Mouse (Mus musculus): ENCODE measurements around the gene Susd4. TPM values are rescaled to one million over a fixed set of nuclear protein-coding genes. Genes with fewer than 3 reads are reported as not detected.

Susd4 gene
- total and polyA plus RNA-seq, 3 experiments, result not detected

DNA sequence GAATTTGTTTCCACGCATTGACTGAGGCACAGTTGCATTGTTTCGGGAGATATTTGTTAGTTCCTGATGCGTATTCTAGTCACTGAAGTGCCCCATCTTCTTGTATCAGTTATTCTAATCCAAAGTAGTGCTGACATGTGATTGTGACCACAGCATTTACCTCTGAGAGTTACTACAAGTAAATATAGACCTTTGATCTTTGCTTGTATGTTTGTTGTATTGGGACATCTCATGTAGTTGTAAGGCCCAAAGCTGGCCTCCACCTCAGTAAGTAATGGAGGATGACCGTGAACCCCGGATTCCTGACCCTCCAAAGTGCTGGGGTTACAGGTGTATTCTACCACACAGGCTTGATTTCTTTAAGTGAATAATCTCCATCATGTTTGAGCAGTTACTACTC is 152.5 kb downstream of the Susd4 start:
- Histone ChIP-seq H3K9me3 (replicated peaks; ENCODE audit: low read length) (peaks cover 5% of the 10 kb centered on the region), H3K4me2 (ENCODE audit: insufficient read depth, low read depth, poor library complexity, severe bottlenecking) (no peak overlapping the region), H3K79me2 (replicated peaks; ENCODE audit: control insufficient read depth, extremely low read depth, insufficient read depth, poor library complexity, severe bottlenecking) (no peaks in the 10 kb centered on the region), H3K27ac (ENCODE audit: insufficient read depth, low read depth) (no peak overlapping the region), H3K9ac (ENCODE audit: insufficient read depth, low read depth) (no peak overlapping the region), H3K4me1 (ENCODE audit: control insufficient read depth in 1 of 2, insufficient read depth in 2 of 2) (peaks cover 0 to 11% of the 10 kb centered on the region in 2 experiments; a peak in 2 of 4 replicates), H3K27me3 (replicated peaks) (no peaks in the 10 kb centered on the region), H3K4me3 (replicated peaks in 1 of 3; ENCODE audit: low read depth in 2 of 3, low read length in 2 of 3, poor library complexity in 1 of 3) (no peak overlapping the region), H3K36me3 (replicated peaks in 1 of 2; ENCODE audit: control insufficient read depth in 1 of 2, insufficient read depth in 1 of 2, low read length in 1 of 2) (no peaks in the 10 kb centered on the region)
- TF ChIP-seq PAX5 (IDR thresholded peaks at IDR 0.05; ENCODE audit: low read length), result no peak
- TF ChIP-seq ETS1 (conservative IDR thresholded peaks at IDR 0.05; ENCODE audit: low read depth, low read length), result no peak
- no peak for TF ChIP-seq POLR2A (IDR thresholded peaks at IDR 0.05; ENCODE audit: low read depth, low read length)
- TF ChIP-seq MXI1 (IDR thresholded peaks at IDR 0.05; ENCODE audit: low read depth, low read length), result no peak
- TF ChIP-seq SIN3A (IDR thresholded peaks at IDR 0.05; ENCODE audit: low read length), result no peak
- no peak for TF ChIP-seq ZMIZ1 (IDR thresholded peaks at IDR 0.05; ENCODE audit: low read depth, low read length)
- TF ChIP-seq EP300 (IDR thresholded peaks at IDR 0.05; ENCODE audit: low read length), result no peak
- TF ChIP-seq USF1 (IDR thresholded peaks at IDR 0.05; ENCODE audit: low read depth, low read length), result no peak
- no peak for TF ChIP-seq UBTF (IDR thresholded peaks at IDR 0.05; ENCODE audit: low read depth, low read length)
- TF ChIP-seq RAD21 (IDR thresholded peaks at IDR 0.05; ENCODE audit: low read depth, low read length), result no peak
- dilution Hi-C loops (cut with MboI; ENCODE audit: extremely low pct_ligation_motif_present, extremely low pct_unique_long_range_greater_than_20kb, low sequenced_read_pairs) (no loop called here), in situ Hi-C loops (cut with MboI; ENCODE audit: low pct_ligation_motif_present, low pct_unique_long_range_greater_than_20kb, low sequenced_read_pairs) (no loop called here)
- no peak for DNase-seq (ENCODE audit: extremely low read depth)

DNA sequence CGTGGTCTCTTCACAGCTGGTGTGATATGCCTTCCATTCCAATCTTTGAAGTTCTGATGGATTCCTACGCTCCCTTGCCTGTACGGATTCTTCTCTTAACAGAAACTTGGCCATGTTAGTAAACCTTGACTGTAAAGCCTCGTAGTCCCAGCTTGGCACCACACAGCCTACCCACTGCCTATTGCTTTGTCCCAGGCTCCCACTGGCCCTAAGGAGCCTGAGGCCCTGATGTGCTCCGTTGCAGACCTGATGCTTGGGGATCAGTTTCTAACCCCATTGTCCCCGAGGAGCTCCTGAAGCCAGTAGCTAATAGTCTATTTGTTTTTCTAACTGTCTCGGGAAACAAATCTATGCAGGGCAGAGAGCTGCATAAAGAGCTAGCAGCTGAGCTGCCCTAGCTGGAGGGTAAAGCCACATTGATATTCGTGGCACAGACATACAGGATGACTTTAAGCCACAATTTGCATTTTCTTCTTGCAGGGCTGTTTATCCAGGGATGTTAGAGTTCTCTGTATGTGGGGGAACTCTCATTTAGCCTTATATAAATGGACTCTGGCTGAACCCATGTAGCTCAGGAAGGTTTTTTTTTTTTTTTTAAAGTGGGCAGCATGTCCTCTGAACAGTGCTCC is 155.2 kb downstream of the Susd4 start:
- H3K4me2 ChIP-seq (ENCODE audit: insufficient read depth, low read depth, poor library complexity, severe bottlenecking), result no peak overlapping the region
- peak; percentile 6 for DNase-seq (ENCODE audit: extremely low read depth)
- H3K79me2 ChIP-seq (replicated peaks; ENCODE audit: control insufficient read depth, extremely low read depth, insufficient read depth, poor library complexity, severe bottlenecking), result no peaks in the 10 kb centered on the region
- TF ChIP-seq USF2 (conservative IDR thresholded peaks at IDR 0.05; ENCODE audit: low read depth, low read length), result no peak
- H3K27me3 ChIP-seq (replicated peaks), result no peaks in the 10 kb centered on the region
- H3K36me3 ChIP-seq (replicated peaks in 1 of 2; ENCODE audit: control insufficient read depth in 1 of 2, insufficient read depth in 1 of 2, low read length in 1 of 2), result no peaks in the 10 kb centered on the region
- no peak overlapping the region for H3K27ac ChIP-seq (ENCODE audit: insufficient read depth, low read depth)
- dilution Hi-C loops (cut with MboI; ENCODE audit: extremely low pct_ligation_motif_present, extremely low pct_unique_long_range_greater_than_20kb, low sequenced_read_pairs), result no loop called here
- no peak overlapping the region for H3K9ac ChIP-seq (ENCODE audit: insufficient read depth, low read depth)
- H3K9me3 ChIP-seq (replicated peaks; ENCODE audit: low read length), result no peaks in the 10 kb centered on the region
- peaks cover 0 to 11% of the 10 kb centered on the region in 2 experiments; a peak in 2 of 4 replicates for H3K4me1 ChIP-seq (ENCODE audit: control insufficient read depth in 1 of 2, insufficient read depth in 2 of 2)
- in situ Hi-C loops (cut with MboI; ENCODE audit: low pct_ligation_motif_present, low pct_unique_long_range_greater_than_20kb, low sequenced_read_pairs), result no loop called here
- H3K4me3 ChIP-seq (replicated peaks in 1 of 3; ENCODE audit: low read depth in 2 of 3, low read length in 2 of 3, poor library complexity in 1 of 3), result no peak overlapping the region

DNA sequence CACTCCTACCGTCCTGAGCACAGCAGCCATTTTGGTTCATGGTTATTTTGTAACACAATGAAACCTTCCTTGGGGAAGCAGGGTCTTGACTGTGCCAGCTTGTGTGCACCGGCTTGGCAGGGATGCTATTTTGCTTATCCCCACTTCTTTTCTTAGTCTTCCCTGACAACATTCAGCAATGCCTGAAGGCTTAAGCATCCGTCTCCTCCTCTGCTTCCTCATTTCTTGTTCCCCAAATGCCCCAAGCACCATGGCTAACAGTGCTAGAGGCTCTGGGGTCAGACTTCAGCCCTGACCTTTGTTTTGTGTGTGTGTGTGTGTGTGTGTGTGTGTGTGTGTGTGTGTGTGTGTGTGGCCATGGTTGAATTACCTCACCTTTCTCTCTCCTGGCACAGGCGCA is 159.2 kb downstream of the Susd4 start:
- peaks cover 0 to 12% of the 10 kb centered on the region in 2 experiments; a peak in 2 of 4 replicates for H3K4me1 ChIP-seq (ENCODE audit: control insufficient read depth in 1 of 2, insufficient read depth in 2 of 2)
- dilution Hi-C loops (cut with MboI; ENCODE audit: extremely low pct_ligation_motif_present, extremely low pct_unique_long_range_greater_than_20kb, low sequenced_read_pairs), result no loop called here
- no peaks in the 10 kb centered on the region for H3K36me3 ChIP-seq (replicated peaks in 1 of 2; ENCODE audit: control insufficient read depth in 1 of 2, insufficient read depth in 1 of 2, low read length in 1 of 2)
- no peaks in the 10 kb centered on the region for H3K9me3 ChIP-seq (replicated peaks; ENCODE audit: low read length)
- H3K4me2 ChIP-seq (ENCODE audit: insufficient read depth, low read depth, poor library complexity, severe bottlenecking), result no peak overlapping the region
- no peak overlapping the region for H3K9ac ChIP-seq (ENCODE audit: insufficient read depth, low read depth)
- no peak overlapping the region for H3K4me3 ChIP-seq (replicated peaks in 1 of 3; ENCODE audit: low read depth in 2 of 3, low read length in 2 of 3, poor library complexity in 1 of 3)
- no peak overlapping the region for H3K27ac ChIP-seq (ENCODE audit: insufficient read depth, low read depth)
- TF ChIP-seq USF1 (IDR thresholded peaks at IDR 0.05; ENCODE audit: low read depth, low read length), result no peak
- TF ChIP-seq ETS1 (conservative IDR thresholded peaks at IDR 0.05; ENCODE audit: low read depth, low read length), result no peak
- no peak for TF ChIP-seq MAX (IDR thresholded peaks at IDR 0.05; ENCODE audit: low read length)
- no peak for DNase-seq (ENCODE audit: extremely low read depth)
- in situ Hi-C loops (cut with MboI; ENCODE audit: low pct_ligation_motif_present, low pct_unique_long_range_greater_than_20kb, low sequenced_read_pairs), result no loop called here
- no peaks in the 10 kb centered on the region for H3K27me3 ChIP-seq (replicated peaks)
- H3K79me2 ChIP-seq (replicated peaks; ENCODE audit: control insufficient read depth, extremely low read depth, insufficient read depth, poor library complexity, severe bottlenecking), result no peaks in the 10 kb centered on the region

All from CH12.LX (cell line).